Mouse (Mus musculus) ES-Bruce4 (cell line): ENCODE data around the gene Eif1b. TPM values are rescaled to one million over a fixed set of nuclear protein-coding genes. Genes with fewer than 3 reads are reported as not detected.

Source experiments
- H3K27ac ChIP-seq: 2 replicates; pipeline ENCODE4 v1.5.1; 2012; ENCODE audit warnings: low read length, inconsistent platforms; ENCODE audit not compliant: insufficient read depth
- H3K27me3 ChIP-seq: 2 replicates; pipeline ENCODE4 v1.6.1; 2012; ENCODE audit warnings: mild to moderate bottlenecking, low read length, inconsistent platforms; ENCODE audit not compliant: control insufficient read depth, poor library complexity, insufficient read depth, severe bottlenecking
- H3K36me3 ChIP-seq: 2 replicates; pipeline ENCODE4 v1.6.1; 2012; ENCODE audit warnings: inconsistent platforms, mild to moderate bottlenecking, low read length, moderate library complexity; ENCODE audit not compliant: control insufficient read depth, poor library complexity, insufficient read depth, severe bottlenecking
- H3K4me1 ChIP-seq: one replicate; pipeline ENCODE4 v1.8.1; 2011; ENCODE audit warnings: low read length; ENCODE audit not compliant: control insufficient read depth, insufficient read depth
- H3K4me3 ChIP-seq: 2 replicates; pipeline ENCODE4 v1.5.1; 2011; ENCODE audit warnings: low read depth, mild to moderate bottlenecking, low read length
- H3K9ac ChIP-seq: 2 replicates; pipeline ENCODE4 v1.6.1; 2012; ENCODE audit warnings: low read depth, mild to moderate bottlenecking, inconsistent platforms; ENCODE audit not compliant: poor library complexity, severe bottlenecking
- H3K9me3 ChIP-seq: replicated peaks from 2 replicates; pipeline ENCODE4 v1.6.1; 2012; ENCODE audit warnings: mild to moderate bottlenecking, low read length, inconsistent platforms; ENCODE audit not compliant: control insufficient read depth, poor library complexity, insufficient read depth, severe bottlenecking
- CTCF ChIP-seq: IDR thresholded peaks from one replicate; pipeline ENCODE4 v1.8.1; 2011; ENCODE audit warnings: low read depth, low read length
- EP300 ChIP-seq: IDR thresholded peaks from 2 replicates; pipeline ENCODE4 v1.6.1; 2011; ENCODE audit warnings: low read depth, low read length; ENCODE audit not compliant: insufficient read depth
- POLR2A ChIP-seq: IDR thresholded peaks from one replicate; pipeline ENCODE4 v1.8.1; 2011; ENCODE audit warnings: low read length; ENCODE audit not compliant: insufficient read depth
- polyA plus RNA-seq: library from polyadenylated mRNA; stranded (reverse); fragments of >200 nt; gene quantifications from 2 replicates; pipeline ENCODE4 v1.2.4, GENCODE M21; 2011; ENCODE audit warnings: low read depth; ENCODE audit not compliant: missing spikeins, insufficient read depth, insufficient read length

Gene Eif1b
- polyA plus RNA-seq, 1 experiment: 27.0 TPM

- H3K36me3 ChIP-seq: no peaks in the 10 kb centered on the region
- H3K9me3 ChIP-seq: no peaks in the 10 kb centered on the region
- H3K4me3 ChIP-seq: no peak overlapping the region
- H3K27me3 ChIP-seq: no peaks in the 10 kb centered on the region
- H3K4me1 ChIP-seq: peaks cover 3% of the 10 kb centered on the region
- no peak overlapping the region for H3K9ac ChIP-seq
- no peak for TF ChIP-seq CTCF
- no peak for TF ChIP-seq POLR2A
- no peak for TF ChIP-seq EP300
- H3K27ac ChIP-seq: no peak overlapping the region
Observed at GRCm38 (mm10) chr9:120541411-120541810, 49.4 kb downstream of the Eif1b start.

GRCm38 (mm10) chr9:120542241-120542640, 50.2 kb downstream of the Eif1b start:
- no peak overlapping the region for H3K27ac ChIP-seq
- no peak overlapping the region for H3K9ac ChIP-seq
- H3K27me3 ChIP-seq: no peaks in the 10 kb centered on the region
- TF ChIP-seq EP300 (no peak), CTCF (no peak), POLR2A (no peak)
- no peaks in the 10 kb centered on the region for H3K9me3 ChIP-seq
- H3K4me1 ChIP-seq: peaks cover 5% of the 10 kb centered on the region
- no peaks in the 10 kb centered on the region for H3K36me3 ChIP-seq
- no peak overlapping the region for H3K4me3 ChIP-seq

Other genes starting within 250 kb of the Eif1b start
- 0.24 TPM in 1 of 2 replicates, not detected in the other for gene Myrip, start 190.7 kb upstream of the Eif1b start, polyA plus RNA-seq
- gene Entpd3, start 47.6 kb downstream of the Eif1b start, polyA plus RNA-seq: 0.58 and 1.3 TPM in 2 replicates
- 1,004 and 1,061 TPM in 2 replicates for gene Rpl14, start 79.2 kb downstream of the Eif1b start, polyA plus RNA-seq